ENCODE assay signal across 15 mouse cellular contexts in genomic region chr9:24186289-24186688, GRCm38 (mm10).
DNase-seq lines count a peak whose midpoint lies in the region; ATAC-seq and TF ChIP-seq lines count a peak whose summit lies in the region.
"Had no signal": no experiment of that assay in that cellular context is flagged by ENCODE, and none has a peak within 500 bp of the region (broad histone marks: within the 10 kb centered on the region; RNA-seq: fewer than 3 reads in every experiment).

No protein-coding gene starts in this region.

- H3K4me3 ChIP-seq in layer of hippocampus, adult 2 months, result no peak overlapping the region
- H3K4me3 ChIP-seq: embryonic facial prominence, embryonic 10.5 days; limb, embryonic 15.5 days; lung, embryonic 15.5 days; midbrain, embryonic 12.5 days had no signal

- no peak overlapping the region for H3K27ac ChIP-seq in layer of hippocampus, adult 2 months
- H3K27ac ChIP-seq: embryonic facial prominence, embryonic 10.5 days; hindbrain, embryonic 14.5 days; limb, embryonic 15.5 days; lung, embryonic 15.5 days; midbrain, embryonic 12.5 days had no signal

- ATAC-seq in frontal cortex, adult (ENCODE audit: low TSS enrichment), result peak; percentile 36; the same call in 1 of the 2 replicates

- no peak for DNase-seq in frontal cortex, postnatal 25 days (ENCODE audit: low spot score in 2 of 2)
- DNase-seq in right cerebral cortex, adult 2 months (ENCODE audit: low spot score in 2 of 2), result peak; percentile 20 to 36
- DNase-seq in right cerebral cortex, postnatal 14 days, result no peak
- DNase-seq in layer of hippocampus, adult 2 months (ENCODE audit: low spot score in 2 of 2), result peak; percentile 36 to 74
- no peak for DNase-seq in adrenal gland, adult (ENCODE audit: inconsistent age in 2 of 2, low spot score in 1 of 2)
- no peak for DNase-seq in thymus, postnatal 36 days
- no peak for DNase-seq in heart, adult 9 months (ENCODE audit: low spot score in 2 of 2)
- DNase-seq: heart, adult 18-20 months; kidney, postnatal 10 days had no signal

- no peak for TF ChIP-seq CTCF in layer of hippocampus, adult 2 months (conservative IDR thresholded peaks at IDR 0.05)

Comparison
In these comparisons a context has a peak if more than half of its experiments do, and no peak if none do; other contexts are left out.
1. DNase-seq: peak in right cerebral cortex, adult 2 months (2 of 2) and layer of hippocampus, adult 2 months (2 of 2); none in frontal cortex, postnatal 25 days (0 of 2), right cerebral cortex, postnatal 14 days (single experiment), adrenal gland, adult (0 of 2), thymus, postnatal 36 days (0 of 2) and heart, adult 9 months (0 of 2).